Mouse (Mus musculus) right cerebral cortex, postnatal 10 days (tissue): ENCODE measurements around the gene Ttc33.

ENCODE experiments used
- DNase-seq, 2 experiments: peaks; one replicate each; pipeline ENCODE4 v3.0.0; 2021; ENCODE audit warnings: low spot score in 2 of 2

The Ttc33 gene

DNA sequence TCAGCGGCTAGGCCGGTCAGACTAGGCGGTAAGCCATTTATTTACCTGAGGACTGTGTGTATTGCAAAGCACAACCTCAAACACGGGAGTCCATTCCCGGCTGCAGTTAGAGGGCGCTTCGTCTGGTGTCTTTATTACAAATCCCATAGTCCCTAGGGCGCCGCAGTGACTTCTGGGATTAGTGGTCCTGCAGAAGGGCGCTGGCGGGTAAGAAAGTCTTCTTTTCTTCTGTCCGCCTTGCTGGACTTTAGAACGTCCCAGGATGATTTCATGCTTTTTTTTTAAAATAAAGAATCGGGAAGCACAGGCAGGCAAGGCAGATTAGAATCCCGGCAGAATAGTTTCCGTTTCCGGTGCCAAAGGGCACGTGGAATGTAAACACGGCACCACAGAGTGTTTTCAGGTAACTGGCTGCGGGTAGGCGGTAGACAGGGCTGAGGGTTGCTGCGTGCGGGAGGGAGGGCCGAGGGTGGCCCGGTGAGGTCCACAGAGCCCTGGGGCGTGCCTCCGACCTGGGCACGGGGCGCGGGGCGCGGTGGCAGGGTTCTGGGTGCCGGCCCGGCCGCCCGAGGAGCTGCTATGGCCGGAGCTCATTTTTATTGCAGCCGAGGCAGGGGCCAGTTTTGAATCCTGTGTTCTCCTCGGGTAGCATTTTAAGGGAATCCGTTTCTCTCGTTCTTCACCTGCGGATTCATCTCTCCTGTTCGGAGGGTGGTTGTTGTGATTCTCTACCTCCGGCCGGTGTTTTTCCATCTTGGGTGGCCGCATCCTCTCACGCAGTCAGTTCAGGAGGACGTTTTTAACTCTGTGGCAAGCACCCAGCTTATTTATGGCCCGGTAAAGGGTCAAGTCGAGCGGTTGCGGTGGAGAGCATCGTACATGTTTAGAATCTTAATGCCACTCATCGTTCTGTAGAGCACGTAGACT is at the start of gene Ttc33:
Ttc33 (plus strand) TSS at position 160 of the 927 bp plus-strand sequence.
- DNase-seq: peak; percentile 86 to 89

DNA sequence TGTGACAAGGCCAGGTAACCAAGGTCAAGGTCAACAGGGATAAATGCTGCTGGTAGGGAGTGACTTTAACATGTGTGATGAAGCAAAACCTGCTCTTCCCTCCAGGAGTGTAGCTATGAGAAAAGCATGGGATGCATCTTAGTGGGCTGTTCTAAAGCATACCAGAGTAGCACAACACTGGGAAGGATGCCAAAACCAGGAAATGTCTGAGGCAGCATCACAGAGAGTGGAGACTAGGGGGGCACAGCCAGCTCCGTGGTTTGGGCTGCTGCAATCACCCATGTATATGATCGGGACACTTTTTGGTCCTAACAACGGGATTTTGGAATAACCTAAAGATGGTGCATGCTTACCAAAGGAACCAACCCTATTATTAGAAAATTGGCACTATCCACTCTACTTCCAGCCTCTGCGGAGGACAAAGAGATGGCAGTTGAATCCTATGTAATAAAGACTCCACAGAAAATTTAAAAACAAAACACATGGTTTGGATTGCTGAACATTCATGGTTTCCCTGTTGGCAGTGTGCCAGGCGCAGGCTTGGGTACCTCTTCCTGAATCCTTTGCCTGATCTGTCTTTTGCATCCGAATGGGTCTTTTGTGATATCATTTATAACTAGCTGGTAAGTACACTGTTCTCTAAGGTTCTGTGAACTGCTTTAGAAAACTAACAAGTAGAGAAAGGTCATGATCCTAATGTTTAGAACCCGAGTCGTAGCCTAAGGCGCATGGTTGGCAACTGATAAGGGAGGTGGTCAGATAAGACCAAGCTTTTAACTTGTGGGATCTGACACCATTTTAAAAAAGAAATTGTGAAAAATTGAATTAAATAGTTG is 47.1 kb upstream of the Ttc33 start:
- DNase-seq: no peak

DNA sequence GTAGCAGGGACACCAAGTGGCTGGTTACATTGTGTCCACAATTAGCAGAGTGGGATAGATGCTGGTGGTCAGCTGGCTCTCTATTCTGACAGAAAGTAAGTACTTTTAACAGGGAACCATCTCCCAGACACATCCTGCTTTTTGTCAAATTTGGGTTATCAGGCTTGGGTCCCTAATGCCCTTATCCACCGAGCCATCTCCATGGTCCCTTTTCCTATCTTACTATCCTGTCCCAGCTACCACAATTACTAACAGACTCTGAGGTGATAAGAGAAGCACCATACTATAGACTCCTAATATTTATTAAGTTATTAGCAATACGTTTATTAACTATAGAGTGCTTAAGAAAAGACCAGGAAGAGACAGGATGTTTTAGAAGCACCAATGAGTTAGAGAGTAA is 46.0 kb upstream of the Ttc33 start:
- DNase-seq: no peak

DNA sequence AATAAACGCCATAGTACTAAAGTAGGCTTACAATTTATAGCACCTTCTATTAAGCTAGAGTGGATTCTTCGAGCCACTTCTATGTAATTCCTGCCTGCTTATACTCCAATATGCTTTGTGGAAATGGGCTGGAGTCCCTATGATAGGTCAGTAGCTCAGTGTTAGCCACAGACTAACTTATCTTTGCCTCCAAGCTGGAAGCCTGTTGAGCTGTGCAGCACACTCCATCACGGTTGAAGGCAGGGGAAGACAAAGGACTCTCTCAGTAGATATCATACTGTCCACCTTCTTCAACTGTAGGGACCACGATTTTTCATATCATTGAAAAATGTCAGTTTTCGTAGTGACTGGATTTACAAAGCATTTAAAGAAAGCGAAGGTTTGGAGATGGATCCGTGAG is 45.5 kb upstream of the Ttc33 start:
- no peak for DNase-seq

DNA sequence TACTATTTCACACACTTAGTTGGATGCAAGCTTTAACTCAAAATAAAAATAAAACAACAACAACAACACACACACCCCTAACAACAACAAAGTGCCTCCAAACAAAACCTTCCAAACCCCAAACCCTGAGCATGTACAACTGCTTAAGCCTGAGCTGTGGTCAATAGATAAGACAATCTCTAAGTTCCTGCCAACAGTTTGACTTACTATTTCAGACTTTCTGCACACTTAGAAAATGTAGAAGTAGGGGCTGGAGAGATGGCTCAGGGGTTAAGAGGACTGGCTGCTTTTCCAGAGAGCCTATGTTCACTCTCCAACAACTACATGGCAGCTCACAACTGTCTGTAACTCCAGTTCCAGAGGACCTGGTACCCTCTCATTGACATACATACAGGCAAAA is 45.0 kb upstream of the Ttc33 start:
- no peak for DNase-seq

DNA sequence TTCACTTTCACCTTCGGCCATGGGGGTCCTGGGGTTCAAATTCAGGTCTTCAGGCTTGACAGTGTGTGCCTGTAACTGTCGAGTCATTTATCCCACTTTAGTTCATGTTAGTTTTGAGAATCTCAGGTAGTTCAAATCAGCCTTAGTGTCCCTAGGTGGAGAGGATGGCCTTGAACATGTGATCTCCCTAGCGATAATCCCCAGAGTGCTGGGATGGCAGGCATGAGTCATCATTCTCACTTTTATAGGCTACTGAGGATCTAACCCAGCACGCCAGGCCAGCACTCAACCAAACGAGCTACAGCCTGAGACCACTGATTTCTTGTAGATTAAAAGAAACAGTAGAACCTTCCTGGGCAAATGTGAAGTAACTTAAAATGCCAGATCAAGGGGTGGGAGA is 43.3 kb upstream of the Ttc33 start:
- no peak for DNase-seq

DNA sequence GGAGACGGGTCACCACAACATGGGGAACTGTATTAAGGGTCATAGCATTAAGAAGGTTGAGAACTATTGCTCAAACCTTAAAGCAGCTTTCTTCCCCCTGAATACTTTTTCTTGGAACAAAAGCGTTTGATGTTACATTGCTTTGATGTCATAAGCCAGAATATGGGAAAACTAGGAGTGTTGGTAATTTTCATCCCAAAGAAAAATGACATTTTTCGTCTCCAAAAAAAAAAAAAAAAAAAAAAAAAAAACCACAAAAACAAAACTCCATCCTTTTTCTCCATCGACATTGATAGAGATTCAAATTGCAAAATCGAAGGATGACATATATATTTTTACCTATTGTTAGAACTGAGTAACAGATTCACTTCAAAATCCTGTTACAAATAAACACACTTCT is 42.6 kb upstream of the Ttc33 start:
- no peak for DNase-seq

DNA sequence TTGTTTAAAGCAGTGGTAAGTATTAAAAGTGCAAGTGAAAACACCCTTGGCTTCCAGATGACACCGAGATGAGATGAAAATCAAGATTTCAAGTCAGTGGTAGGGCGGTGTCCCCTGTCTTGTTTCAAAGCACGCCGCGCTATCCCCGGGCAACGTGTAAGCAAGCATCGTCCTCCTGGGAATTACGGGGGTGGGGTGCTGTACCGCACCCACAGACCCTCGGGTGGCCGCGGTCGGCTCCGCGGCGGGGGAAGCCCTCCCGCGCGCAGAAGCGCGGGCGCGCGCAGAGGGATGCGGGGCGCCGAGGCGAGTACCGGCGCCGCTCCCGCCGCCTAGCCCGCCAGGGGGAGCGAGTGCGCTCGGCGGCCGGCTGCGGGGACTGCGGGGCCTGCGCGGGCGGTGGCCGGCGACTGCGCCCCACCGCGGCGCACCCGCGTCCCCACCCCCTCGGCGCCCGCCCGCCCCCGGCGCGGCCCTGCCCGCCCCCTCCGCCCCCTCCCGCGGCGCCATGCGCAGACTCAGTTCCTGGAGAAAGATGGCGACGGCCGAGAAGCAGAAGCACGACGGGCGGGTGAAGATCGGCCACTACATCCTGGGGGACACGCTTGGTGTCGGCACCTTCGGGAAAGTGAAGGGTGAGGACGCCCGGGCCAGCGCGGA is 41.8 kb upstream of the Ttc33 start, which contains the start of gene Prkaa1:
Prkaa1 (plus strand) TSS at position 501 of the 660 bp plus-strand sequence.
- DNase-seq: no peak

DNA sequence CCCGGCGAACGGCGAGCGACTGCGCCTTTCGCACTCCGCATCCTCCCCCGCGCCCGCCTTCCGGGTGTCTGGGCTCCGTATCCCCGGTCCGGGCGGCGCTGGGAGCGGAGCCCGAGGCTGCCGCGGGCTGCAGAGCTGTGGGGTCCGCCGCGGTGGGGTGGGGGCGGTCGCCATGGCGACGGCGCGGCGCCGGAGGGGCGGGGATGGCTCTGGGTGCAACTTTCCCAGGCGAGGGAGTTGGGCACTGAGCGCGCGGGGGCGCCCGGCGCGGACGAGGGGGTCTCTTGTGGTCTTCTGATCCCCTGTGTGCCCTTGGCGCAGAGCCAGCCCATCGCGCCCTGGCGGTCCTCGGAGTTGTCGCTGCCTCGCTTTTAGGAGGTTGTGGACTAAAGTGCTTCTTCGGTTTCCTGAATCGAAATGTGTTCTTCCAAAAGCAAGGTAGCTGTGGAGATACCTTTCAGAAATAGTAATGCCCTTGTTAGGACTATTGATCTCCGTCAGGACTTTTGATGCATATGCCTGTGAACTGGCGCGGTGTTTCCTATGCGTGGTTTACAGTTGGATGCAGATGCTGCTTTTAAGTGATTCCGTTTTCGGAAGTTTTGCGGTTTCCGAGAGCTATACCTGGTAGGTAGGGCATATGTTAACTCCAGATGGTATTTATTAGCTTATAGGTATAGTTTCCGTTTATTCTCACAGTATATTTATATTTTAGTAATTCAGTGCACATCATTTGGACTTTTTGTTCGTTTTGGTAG is 41.1 kb upstream of the Ttc33 start:
- DNase-seq: peak; percentile 85 to 86

DNA sequence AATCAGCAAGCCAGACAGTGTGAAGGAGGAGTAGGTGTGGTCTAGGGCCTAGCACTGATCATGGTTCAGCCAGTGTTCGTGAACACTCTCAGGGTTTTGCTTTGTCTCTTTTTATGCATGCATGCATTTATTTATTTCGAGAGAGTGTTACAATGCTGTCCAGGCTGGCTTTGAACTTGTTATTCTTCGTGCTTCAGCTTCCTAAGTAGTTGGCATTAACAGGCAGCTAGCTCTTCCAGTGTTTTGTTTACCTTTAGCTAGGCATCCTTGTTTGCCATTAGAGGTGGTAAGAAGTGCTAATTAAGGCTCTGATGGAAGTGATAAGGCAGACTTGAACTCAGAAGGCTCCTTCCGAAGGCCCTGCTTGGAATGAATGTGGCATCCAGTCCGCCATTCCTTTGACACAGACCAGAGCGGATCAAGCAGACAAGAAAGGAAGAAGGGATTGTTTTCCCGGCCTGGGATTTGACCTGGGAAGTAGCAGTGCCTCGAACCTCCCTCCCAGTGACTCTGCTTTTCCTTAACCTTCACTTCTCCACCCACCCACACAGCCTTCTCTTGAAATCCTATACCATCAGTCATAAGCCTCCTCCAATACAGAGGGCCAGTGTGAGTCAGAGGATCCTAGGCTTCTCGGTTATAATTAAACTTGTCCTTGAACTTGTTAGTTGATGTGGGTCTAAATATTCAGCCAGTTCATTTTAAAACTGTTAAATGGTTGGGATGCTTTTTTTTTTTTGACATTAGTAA is 40.0 kb upstream of the Ttc33 start:
- no peak for DNase-seq

DNA sequence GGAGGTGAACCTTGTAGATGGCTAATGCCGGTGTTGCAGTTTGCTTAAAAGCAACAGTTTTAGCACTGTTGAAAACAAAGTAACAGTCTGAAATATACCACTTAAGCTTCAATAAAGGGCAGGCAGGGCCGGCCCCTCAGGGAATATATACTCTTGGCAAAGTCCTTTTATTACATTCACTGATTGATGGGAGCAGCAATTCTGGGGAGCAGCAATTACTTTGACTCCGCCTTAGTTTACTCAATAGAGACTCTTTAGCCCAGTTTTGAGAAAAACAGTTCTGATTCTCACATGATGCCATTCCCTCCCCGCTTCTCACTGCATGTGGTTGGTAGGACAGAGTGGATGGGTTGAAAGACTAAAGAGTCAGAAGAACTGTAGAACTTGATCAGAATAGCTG is 36.1 kb upstream of the Ttc33 start:
- DNase-seq: no peak

DNA sequence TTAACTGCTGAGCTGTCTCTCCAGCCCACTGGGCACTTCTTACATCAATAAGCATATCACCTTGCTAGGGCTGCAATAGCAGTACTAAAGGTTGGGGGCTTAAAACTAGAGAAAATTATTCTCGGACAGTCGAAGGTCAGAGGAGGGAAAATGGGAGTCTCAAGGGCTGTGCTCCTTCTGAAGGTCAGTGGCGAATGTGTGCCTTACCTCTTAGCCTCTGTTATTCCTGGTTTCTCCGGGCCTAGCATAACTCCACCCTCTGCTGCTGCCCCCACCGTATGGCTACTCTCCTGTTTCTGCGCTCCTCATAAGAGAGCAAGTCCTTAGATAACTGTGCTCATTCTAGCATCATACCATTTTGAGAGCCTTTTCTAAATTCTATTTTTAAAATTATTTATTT is 33.2 kb upstream of the Ttc33 start:
- no peak for DNase-seq

DNA sequence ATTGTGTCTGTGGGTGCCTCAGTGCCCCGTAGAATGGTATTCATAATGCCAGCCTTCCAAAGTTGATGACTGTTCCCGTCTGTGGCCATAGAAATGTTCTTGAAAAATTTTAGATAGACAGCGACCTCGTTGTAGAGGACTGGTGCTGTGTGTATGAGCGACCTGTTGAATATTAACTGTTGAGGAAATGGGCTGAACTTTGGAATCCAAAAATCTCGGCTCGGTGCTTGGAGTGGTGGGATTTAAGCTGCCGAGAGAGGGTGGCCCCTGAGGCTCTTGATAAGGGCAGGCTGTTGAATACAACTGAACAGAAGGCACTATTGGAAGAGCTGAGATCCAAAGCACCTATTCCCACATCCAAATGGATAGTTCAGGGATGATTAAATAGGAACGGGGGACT is 30.7 kb upstream of the Ttc33 start:
- no peak for DNase-seq

DNA sequence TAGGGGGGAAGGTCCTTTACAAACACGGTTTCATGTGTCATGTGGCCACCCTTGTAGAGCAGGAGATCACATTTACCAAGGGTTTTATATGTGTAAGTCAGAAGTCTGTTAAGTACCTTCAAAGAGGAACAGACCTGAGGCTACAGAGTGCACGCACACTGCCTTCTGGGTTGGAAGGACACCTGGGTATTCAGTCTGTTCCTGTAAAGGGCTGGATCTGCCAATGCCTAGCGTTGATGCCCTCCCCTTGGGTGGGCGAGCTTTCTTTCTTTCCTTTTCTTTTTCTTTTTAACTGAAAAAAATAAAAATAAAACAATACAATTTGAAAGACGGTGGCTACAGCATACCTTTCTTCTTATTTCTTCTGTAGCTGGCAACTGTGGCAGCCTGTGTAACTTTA is 30.2 kb upstream of the Ttc33 start:
- no peak for DNase-seq

DNA sequence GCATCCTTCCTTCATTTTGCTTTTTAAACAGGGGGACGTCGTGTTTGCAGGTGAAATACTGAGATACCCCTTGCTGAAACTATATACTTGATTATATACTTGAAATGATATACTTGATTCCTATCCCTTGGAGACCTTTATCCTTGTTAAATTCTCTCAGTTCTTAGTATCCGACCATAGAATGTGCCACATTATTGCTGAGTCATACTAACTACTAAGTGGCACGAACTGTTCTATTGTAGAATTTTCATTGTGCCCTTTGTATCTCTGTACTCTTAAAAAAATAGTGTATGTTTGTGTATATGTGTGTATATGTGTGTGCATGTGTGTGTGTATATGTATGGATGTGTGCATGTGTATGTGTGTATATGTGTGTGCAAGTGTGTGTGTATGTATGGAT is 29.0 kb upstream of the Ttc33 start:
- no peak for DNase-seq

DNA sequence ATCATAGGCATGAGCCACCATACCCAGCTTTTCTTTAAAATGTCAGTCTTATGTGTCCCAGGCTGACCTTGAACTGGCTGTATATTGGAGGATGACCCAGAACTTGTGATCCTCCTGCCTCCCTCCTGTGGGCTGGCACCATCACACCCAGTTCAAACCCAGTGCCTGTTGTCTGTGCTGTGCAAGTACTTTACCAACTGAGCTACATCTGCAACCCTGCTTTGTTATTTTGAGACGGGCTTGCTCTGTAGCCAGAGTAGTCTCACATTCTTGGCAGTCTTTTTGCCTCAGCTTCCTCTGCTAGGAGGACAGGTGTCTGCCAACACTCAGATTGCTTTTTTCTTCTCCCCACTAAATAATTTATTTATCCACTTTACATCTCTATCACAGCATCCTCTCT is 27.9 kb upstream of the Ttc33 start:
- no peak for DNase-seq

DNA sequence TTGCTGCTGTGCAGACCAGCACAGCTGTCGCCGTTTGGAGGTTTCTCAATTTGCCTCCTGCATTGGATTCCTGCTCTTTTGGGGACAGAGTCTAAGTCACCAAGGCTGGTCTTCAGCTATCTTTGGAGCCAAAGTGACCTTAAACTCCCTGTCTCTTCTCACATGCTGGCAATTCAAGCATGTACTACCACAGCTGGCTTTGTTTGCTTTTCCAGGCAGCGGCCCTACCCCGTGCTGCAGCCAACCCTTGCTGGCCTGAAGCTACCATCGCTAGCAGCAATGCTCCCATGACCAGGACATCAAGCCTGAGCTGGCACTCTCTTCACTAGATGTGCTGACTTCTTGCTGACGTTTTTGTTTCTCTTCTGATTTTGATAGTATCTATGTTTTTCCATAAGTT is 26.5 kb upstream of the Ttc33 start:
- no peak for DNase-seq

DNA sequence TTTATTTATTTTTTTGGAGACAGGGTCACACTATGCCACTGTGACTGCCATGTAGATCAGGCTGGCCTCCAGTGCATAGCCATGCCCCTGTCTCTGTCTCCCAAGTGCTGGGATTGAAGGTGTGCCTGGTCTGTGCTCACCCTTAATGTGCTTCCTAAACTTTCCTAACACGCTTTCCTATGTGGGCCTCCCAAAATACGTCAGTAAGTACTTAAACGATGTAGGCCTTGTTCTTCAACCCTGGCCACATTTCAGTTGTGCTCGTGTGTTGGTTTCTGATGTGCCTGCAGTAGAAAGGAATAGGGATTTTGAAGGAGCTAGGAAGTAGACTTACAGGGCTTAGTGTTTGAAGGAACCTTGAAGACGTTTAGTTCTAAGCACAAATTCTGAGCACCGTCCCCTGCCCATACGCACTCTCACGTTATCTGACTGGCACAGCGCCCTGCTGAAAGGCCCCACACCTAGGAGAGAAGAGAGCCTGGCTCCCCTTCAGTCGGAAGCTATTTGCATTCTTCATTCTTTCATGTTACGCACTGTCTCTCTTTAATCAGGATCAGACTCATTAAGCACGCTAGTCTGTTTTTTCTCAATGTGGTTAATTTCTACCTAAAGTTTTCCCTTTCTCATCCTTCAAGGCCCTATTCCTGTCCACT is 20.1 kb upstream of the Ttc33 start:
- no peak for DNase-seq

DNA sequence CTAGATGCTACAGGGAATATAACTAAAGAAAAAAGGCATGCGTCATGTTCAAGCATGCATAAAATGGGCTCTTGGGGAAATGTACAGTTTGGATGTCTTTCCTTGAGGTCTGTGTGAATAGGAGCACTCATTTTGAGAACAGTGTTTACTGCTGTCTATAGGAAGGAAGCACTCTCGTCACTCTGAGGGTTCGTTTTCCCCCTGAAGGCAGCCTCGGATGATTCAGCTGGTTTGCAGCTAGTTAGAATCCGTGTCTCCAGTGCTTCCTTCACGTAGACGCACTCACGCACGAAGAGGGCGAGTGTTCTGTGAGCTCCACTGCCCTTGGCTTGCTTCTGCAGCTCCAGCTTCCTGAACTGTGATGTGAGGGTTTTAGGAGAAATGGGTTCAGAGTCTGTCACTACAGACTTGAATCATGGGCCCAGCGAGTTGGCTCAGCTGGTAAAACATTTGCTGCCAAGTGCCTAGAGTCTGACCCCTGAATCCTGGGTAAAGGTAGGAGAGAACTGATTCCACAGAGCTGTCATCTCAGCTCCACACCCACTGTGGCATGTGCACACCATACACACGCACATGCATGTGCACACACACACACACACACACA is 12.0 kb upstream of the Ttc33 start:
- DNase-seq: no peak
